ENCODE assay signal across 11 mouse cellular contexts in the genomic region with DNA sequence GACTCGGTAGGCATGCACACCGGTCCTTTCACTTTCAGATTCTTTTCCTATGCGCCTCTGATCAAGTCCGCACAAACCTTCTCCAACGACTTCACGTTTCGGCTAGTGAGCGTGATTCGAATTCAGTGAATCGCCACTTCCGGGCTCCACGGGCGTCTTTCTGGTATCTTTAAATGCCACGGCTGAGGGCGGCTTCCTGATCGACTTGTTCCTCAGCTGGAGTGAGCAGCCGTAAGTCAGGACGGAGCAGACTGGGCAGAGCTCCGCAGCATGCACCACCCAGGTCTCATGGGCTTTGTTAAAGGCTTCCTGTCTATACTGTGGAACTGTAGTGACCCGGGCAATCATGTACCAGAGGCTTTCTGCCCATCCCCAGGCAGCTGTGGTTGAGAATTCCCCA. TPM values are rescaled to one million over a fixed set of nuclear protein-coding genes. Genes with fewer than 3 reads are reported as not detected.
DNase-seq lines count a peak whose midpoint lies in the region; ATAC-seq and TF ChIP-seq lines count a peak whose summit lies in the region.
"Had no signal": no experiment of that assay in that cellular context is flagged by ENCODE, and none has a peak within 500 bp of the region (broad histone marks: within the 10 kb centered on the region; RNA-seq: fewer than 3 reads in every experiment).

No protein-coding gene starts in this region.

- H3K79me2 ChIP-seq in macrophage (ENCODE audit: inconsistent target): no peaks in the 10 kb centered on the region

- 16% methylated on average over 20 of the region's 20 CpGs for WGBS in macrophage (ENCODE audit: missing documents)
- 89% methylated on average over 20 of the region's 20 CpGs for WGBS in forebrain, embryonic 15.5 days
- 93% methylated on average over 20 of the region's 20 CpGs for WGBS in forebrain, embryonic 16.5 days

- H3K9ac ChIP-seq in forebrain, embryonic 15.5 days (replicated peaks): no peak overlapping the region
- H3K9ac ChIP-seq in forebrain, embryonic 16.5 days (replicated peaks; ENCODE audit: low read depth, low read length): no peak overlapping the region
- H3K9ac ChIP-seq: limb, embryonic 15.5 days; neural tube, embryonic 12.5 days had no signal

- no peak overlapping the region for H3K27ac ChIP-seq in testis, adult 2 months (ENCODE audit: control insufficient read depth, insufficient read depth, low read depth, low read length)
- peak overlapping the region; percentile 10 for H3K27ac ChIP-seq in macrophage
- no peak overlapping the region for H3K27ac ChIP-seq in forebrain, embryonic 15.5 days (replicated peaks)
- H3K27ac ChIP-seq in forebrain, embryonic 16.5 days (ENCODE audit: low read length): no peak overlapping the region
- H3K27ac ChIP-seq: limb, embryonic 15.5 days; neural tube, embryonic 12.5 days had no signal

- peak overlapping the region; percentile 57 for H3K4me3 ChIP-seq in testis, adult 2 months (ENCODE audit: control insufficient read depth, low read depth, low read length)
- H3K4me3 ChIP-seq in macrophage (ENCODE audit: inconsistent target): peak overlapping the region; percentile 37
- no peak overlapping the region for H3K4me3 ChIP-seq in forebrain, embryonic 15.5 days
- H3K4me3 ChIP-seq in forebrain, embryonic 16.5 days (replicated peaks; ENCODE audit: low read length): no peak overlapping the region
- H3K4me3 ChIP-seq: limb, embryonic 15.5 days; neural tube, embryonic 12.5 days had no signal

- DNase-seq in testis, postnatal 14 days (ENCODE audit: low spot score): no peak
- DNase-seq in cerebellum, adult 9-11 months: no peak
- DNase-seq: cerebellum, postnatal 25 days; kidney, adult 9 months had no signal

- H3K4me1 ChIP-seq in testis, adult 2 months (ENCODE audit: control insufficient read depth, insufficient read depth, low read length): peaks cover 8% of the 10 kb centered on the region
- no peaks in the 10 kb centered on the region for H3K4me1 ChIP-seq in forebrain, embryonic 15.5 days
- peaks cover 4% of the 10 kb centered on the region for H3K4me1 ChIP-seq in forebrain, embryonic 16.5 days (replicated peaks; ENCODE audit: control insufficient read depth, insufficient read depth, low read length)
- H3K4me1 ChIP-seq: limb, embryonic 15.5 days; neural tube, embryonic 12.5 days had no signal

- H3K36me3 ChIP-seq in testis, adult 2 months (ENCODE audit: control insufficient read depth, insufficient read depth, low read length): no peaks in the 10 kb centered on the region
- H3K36me3 ChIP-seq in macrophage (ENCODE audit: inconsistent target): no peaks in the 10 kb centered on the region
- no peaks in the 10 kb centered on the region for H3K36me3 ChIP-seq in forebrain, embryonic 15.5 days
- no peaks in the 10 kb centered on the region for H3K36me3 ChIP-seq in forebrain, embryonic 16.5 days (ENCODE audit: control insufficient read depth, insufficient read depth)
- H3K36me3 ChIP-seq: limb, embryonic 15.5 days; neural tube, embryonic 12.5 days had no signal

- no peak for TF ChIP-seq POLR2A in testis, adult 2 months (IDR thresholded peaks at IDR 0.05; ENCODE audit: control insufficient read depth, low read depth, low read length)

- H3K9me3 ChIP-seq in forebrain, embryonic 15.5 days: no peaks in the 10 kb centered on the region
- H3K9me3 ChIP-seq in forebrain, embryonic 16.5 days (ENCODE audit: control insufficient read depth, low read length): peaks cover 3% of the 10 kb centered on the region; the same call in 1 of the 2 replicates
- H3K9me3 ChIP-seq: limb, embryonic 15.5 days had no signal

- ATAC-seq in granulocyte monocyte progenitor cell, adult 5-6 weeks (replicated peaks; ENCODE audit: poor library complexity, severe bottlenecking): peak; percentile 73
- no peak for ATAC-seq in forebrain, embryonic 15.5 days (replicated peaks)
- no peak for ATAC-seq in forebrain, embryonic 16.5 days

- no peak overlapping the region for H3K4me2 ChIP-seq in forebrain, embryonic 15.5 days (replicated peaks)
- H3K4me2 ChIP-seq in forebrain, embryonic 16.5 days (ENCODE audit: low read length): no peak overlapping the region
- H3K4me2 ChIP-seq: limb, embryonic 15.5 days; neural tube, embryonic 12.5 days had no signal

- H3K27me3 ChIP-seq in testis, adult 2 months (ENCODE audit: control insufficient read depth, insufficient read depth, low read length): no peaks in the 10 kb centered on the region
- no peaks in the 10 kb centered on the region for H3K27me3 ChIP-seq in forebrain, embryonic 15.5 days
- H3K27me3 ChIP-seq in forebrain, embryonic 16.5 days (replicated peaks; ENCODE audit: control insufficient read depth, insufficient read depth, low read length): no peaks in the 10 kb centered on the region
- H3K27me3 ChIP-seq: limb, embryonic 15.5 days; neural tube, embryonic 12.5 days had no signal

- no peak for TF ChIP-seq CTCF in testis, adult 2 months (IDR thresholded peaks at IDR 0.05; ENCODE audit: control insufficient read depth, insufficient read depth, insufficient replicate concordance, low read depth, low read length)

RNA-seq across cellular contexts. Expression of a gene that starts 23.5 kb away (rescaled TPM):
- 4.6 and 5.3 TPM in 2 replicates for polyA plus RNA-seq in testis, adult 2 months (2012; rRNA removed)
- 119 and 127 TPM in 2 replicates for total RNA-seq in granulocyte monocyte progenitor cell, adult 5-6 weeks (2014; fragmentation: Nextera tagmentation)
- total RNA-seq in granulocyte monocyte progenitor cell, adult 5-6 weeks (2017): 38.6 and 72.3 TPM in 2 replicates
- 1 to 10 TPM in 23 of 26 experiments, under 1 TPM in 2, not detected in 1; 0.67 to 7.8 (median 3.6) TPM for total RNA-seq in macrophage (2018; cell fraction: chromatin; rRNA removed)
- 1 to 10 TPM; 2.3 to 5.2 (median 3.7) TPM for total RNA-seq in macrophage (2018; cell fraction: cytosol; rRNA removed)
- 1 to 10 TPM; 1.1 to 8.1 (median 4.1) TPM for total RNA-seq in macrophage (2018; cell fraction: nucleus; rRNA removed)
- polyA plus RNA-seq in macrophage (2018): 2.4 to 4.3 TPM (median 4.2 TPM) in 3 replicates
- polyA plus RNA-seq in forebrain, embryonic 15.5 days (2015; fragmentation: Nextera tagmentation; extraction: Ambion mirVana): 0.36 and 0.95 TPM in 2 replicates
- 0.27 and 0.56 TPM in 2 replicates for polyA plus RNA-seq in forebrain, embryonic 16.5 days (2015; fragmentation: Nextera tagmentation; extraction: Ambion mirVana)

Comparison
In these comparisons a context has a peak if more than half of its experiments do, and no peak if none do; other contexts are left out.
1. H3K4me3 ChIP-seq: peak in testis, adult 2 months (single experiment) and macrophage (single experiment); none in forebrain, embryonic 15.5 days (single experiment) and forebrain, embryonic 16.5 days (single experiment).